Mouse (Mus musculus) CH12.LX (cell line): ENCODE data around the gene Dnah1.

ENCODE experiments used
- IRF4 ChIP-seq: IDR thresholded peaks from 2 replicates; pipeline ENCODE4 v1.6.1; 2014; ENCODE audit warnings: low read depth, mild to moderate bottlenecking, inconsistent platforms, low read length, improper control_type of control experiment
- JUND ChIP-seq: conservative IDR thresholded peaks from 2 replicates; pipeline ENCODE4 v1.6.1; 2011; ENCODE audit warnings: low read depth, low read length, improper control_type of control experiment
- NELFE ChIP-seq: IDR thresholded peaks from 2 replicates; pipeline ENCODE4 v1.6.1; 2011; ENCODE audit warnings: low read depth, low read length, improper control_type of control experiment
- POLR2A ChIP-seq: IDR thresholded peaks from 2 replicates; pipeline ENCODE4 v1.6.1; 2011; ENCODE audit warnings: low read depth, mild to moderate bottlenecking, improper control_type of control experiment, low read length
- USF1 ChIP-seq: IDR thresholded peaks from 2 replicates; pipeline ENCODE4 v1.6.1; 2014; ENCODE audit warnings: low read depth, mild to moderate bottlenecking, inconsistent platforms, low read length, improper control_type of control experiment

GRCm38 (mm10) chr14:31240528-31240927 is 83.2 kb downstream of the Dnah1 start:
- TF ChIP-seq USF1 (no peak), NELFE (no peak), JUND (no peak), IRF4 (no peak), POLR2A (no peak)
